Mouse (Mus musculus): ENCODE measurements around the gene Bcl2l2.

The Bcl2l2 gene

GRCm38 (mm10) chr14:54893651-54894181, 10.5 kb downstream of the Bcl2l2 start:
- peak; percentile 94 for DNase-seq

- DNase-seq: no peak
Observed at GRCm38 (mm10) chr14:54894296-54895151, 11.3 kb downstream of the Bcl2l2 start.

GRCm38 (mm10) chr14:54897445-54897844, 14.3 kb downstream of the Bcl2l2 start:
- DNase-seq: no peak

GRCm38 (mm10) chr14:54900383-54900782, 17.2 kb downstream of the Bcl2l2 start:
- peak; percentile 63 for DNase-seq

- DNase-seq: no peak
Observed at GRCm38 (mm10) chr14:54903641-54904040, 20.5 kb downstream of the Bcl2l2 start.

GRCm38 (mm10) chr14:54908682-54909081, 25.5 kb downstream of the Bcl2l2 start:
- no peak for DNase-seq

- peak; percentile 47 for DNase-seq
Observed at GRCm38 (mm10) chr14:54912109-54912850, 29.1 kb downstream of the Bcl2l2 start.

GRCm38 (mm10) chr14:54912886-54913285, 29.7 kb downstream of the Bcl2l2 start, which contains the start of gene Slc22a17:
TSS of gene Slc22a17 (minus strand) at chr14:54913132.
- peak; percentile 61 for DNase-seq

GRCm38 (mm10) chr14:54913343-54913742, 30.2 kb downstream of the Bcl2l2 start:
- no peak for DNase-seq

- DNase-seq: no peak
Observed at GRCm38 (mm10) chr14:54920076-54920685, 37.0 kb downstream of the Bcl2l2 start.

GRCm38 (mm10) chr14:54924641-54925348, 41.6 kb downstream of the Bcl2l2 start:
- DNase-seq: no peak

- DNase-seq: no peak
Observed at GRCm38 (mm10) chr14:54925349-54926342, 42.5 kb downstream of the Bcl2l2 start, which contains the start of gene Efs. TSS of gene Efs (minus strand) at chr14:54926126.

- DNase-seq: peak; percentile 23
Observed at GRCm38 (mm10) chr14:54926401-54927158, 43.4 kb downstream of the Bcl2l2 start.

GRCm38 (mm10) chr14:54927296-54927695, 44.1 kb downstream of the Bcl2l2 start:
- DNase-seq: no peak

- no peak for DNase-seq
Observed at GRCm38 (mm10) chr14:54929801-54930200, 46.6 kb downstream of the Bcl2l2 start.

GRCm38 (mm10) chr14:54930431-54930830, 47.3 kb downstream of the Bcl2l2 start:
- DNase-seq: no peak

GRCm38 (mm10) chr14:54932645-54933150, 49.5 kb downstream of the Bcl2l2 start, which contains the start of gene Il25:
TSS of gene Il25 (plus strand) at chr14:54932695.
- no peak for DNase-seq

- DNase-seq: no peak
Observed at GRCm38 (mm10) chr14:54935904-54936830, 53.0 kb downstream of the Bcl2l2 start, which contains the start of gene Cmtm5. TSS of gene Cmtm5 (plus strand) at chr14:54936261.

GRCm38 (mm10) chr14:54936831-54937160, 53.6 kb downstream of the Bcl2l2 start:
- no peak for DNase-seq
